Mouse (Mus musculus) lung, postnatal 25 days (tissue): ENCODE results near the gene Jmjd8.

Source experiments
- DNase-seq: peaks from one replicate; pipeline ENCODE4 v3.0.0; 2022; ENCODE audit warnings: low spot score

The Jmjd8 gene

GRCm38 (mm10) chr17:25808789-25809605 is 19.7 kb upstream of the Jmjd8 start, which contains the start of gene Fbxl16:
TSS of gene Fbxl16 (plus strand) at chr17:25809085.
- peak; percentile 45 for DNase-seq

- no peak for DNase-seq
Observed at GRCm38 (mm10) chr17:25809606-25810340, 18.9 kb upstream of the Jmjd8 start.

- no peak for DNase-seq
Observed at GRCm38 (mm10) chr17:25810890-25811289, 17.8 kb upstream of the Jmjd8 start.

- peak; percentile 68 for DNase-seq
Observed at GRCm38 (mm10) chr17:25813471-25813870, 15.2 kb upstream of the Jmjd8 start.

- DNase-seq = no peak
Observed at GRCm38 (mm10) chr17:25817662-25818061, 11.0 kb upstream of the Jmjd8 start.

GRCm38 (mm10) chr17:25818851-25819780 is 9.6 kb upstream of the Jmjd8 start:
- no peak for DNase-seq

- peak; percentile 82 for DNase-seq
Observed at GRCm38 (mm10) chr17:25823452-25823851, 5.2 kb upstream of the Jmjd8 start, which contains the start of gene Wdr24. TSS of gene Wdr24 (plus strand) at chr17:25823627.

- DNase-seq = no peak
Observed at GRCm38 (mm10) chr17:25824362-25825142, 4.1 kb upstream of the Jmjd8 start.

- DNase-seq = no peak
Observed at GRCm38 (mm10) chr17:25825311-25825710, 3.4 kb upstream of the Jmjd8 start.

- DNase-seq = no peak
Observed at GRCm38 (mm10) chr17:25825984-25826570, 2.6 kb upstream of the Jmjd8 start.

- no peak for DNase-seq
Observed at GRCm38 (mm10) chr17:25827011-25827410, 1.7 kb upstream of the Jmjd8 start.

- no peak for DNase-seq
Observed at GRCm38 (mm10) chr17:25827546-25828222, 983 bp upstream of the Jmjd8 start.

- no peak for DNase-seq
Observed at GRCm38 (mm10) chr17:25828223-25828594, 458 bp upstream of the Jmjd8 start.

- DNase-seq = no peak
Observed at GRCm38 (mm10) chr17:25829558-25830017, 921 bp downstream of the Jmjd8 start.

GRCm38 (mm10) chr17:25830200-25830753 is 1.6 kb downstream of the Jmjd8 start:
- no peak for DNase-seq

GRCm38 (mm10) chr17:25830806-25831431 is 2.3 kb downstream of the Jmjd8 start:
- no peak for DNase-seq

- no peak for DNase-seq
Observed at GRCm38 (mm10) chr17:25831451-25832281, 3.0 kb downstream of the Jmjd8 start.
